In genomic region chr2:115512891-115513290, GRCm38 (mm10) we compare ENCODE assay signal across 17 mouse cellular contexts.
A peak's percentile ranks its signal among the peaks of the same experiment; 100 is the strongest.
DNase-seq lines count a peak whose midpoint lies in the region; ATAC-seq and TF ChIP-seq lines count a peak whose summit lies in the region.
"Had no signal": no experiment of that assay in that cellular context is flagged by ENCODE, and none has a peak within 500 bp of the region (broad histone marks: within the 10 kb centered on the region; RNA-seq: fewer than 3 reads in every experiment).

No protein-coding gene starts in this region.

- WGBS in kidney, embryonic 14.5 days, result 19% methylated on average over 8 of the region's 8 CpGs
- WGBS in forebrain, postnatal 0 days, result 57% methylated on average over 8 of the region's 8 CpGs
- 26% methylated on average over 8 of the region's 8 CpGs for WGBS in limb, embryonic 15.5 days

- no peaks in the 10 kb centered on the region for H3K9me3 ChIP-seq in kidney, embryonic 14.5 days (ENCODE audit: control insufficient read depth, low read length)
- H3K9me3 ChIP-seq in forebrain, postnatal 0 days (ENCODE audit: low read length), result no peaks in the 10 kb centered on the region
- no peaks in the 10 kb centered on the region for H3K9me3 ChIP-seq in limb, embryonic 15.5 days
- H3K9me3 ChIP-seq: embryonic facial prominence, embryonic 15.5 days; hindbrain, embryonic 13.5 days; liver, embryonic 12.5 days; midbrain, embryonic 15.5 days had no signal

- H3K27me3 ChIP-seq in kidney, embryonic 14.5 days (ENCODE audit: control insufficient read depth, insufficient read depth, low read length), result no peaks in the 10 kb centered on the region
- H3K27me3 ChIP-seq in forebrain, postnatal 0 days (ENCODE audit: insufficient read depth, low read length), result no peaks in the 10 kb centered on the region
- 0 out of 2 replicates have a peak, but pooled peaks cover 7% of the 10 kb centered on the region for H3K27me3 ChIP-seq in limb, embryonic 15.5 days
- H3K27me3 ChIP-seq: embryonic facial prominence, embryonic 15.5 days; hindbrain, embryonic 13.5 days; liver, embryonic 12.5 days; midbrain, embryonic 15.5 days had no signal

- TF ChIP-seq CTCF in forebrain, postnatal 0 days (IDR thresholded peaks at IDR 0.05; ENCODE audit: low read depth), result no peak

- peak; percentile 33; the same call in 1 of the 2 replicates for ATAC-seq in kidney, embryonic 14.5 days (ENCODE audit: low FRiP score, low TSS enrichment)
- no peak for ATAC-seq in forebrain, postnatal 0 days
- ATAC-seq in limb, embryonic 15.5 days (ENCODE audit: insufficient number of reproducible peaks, low FRiP score, low TSS enrichment, low read depth), result no peak
- ATAC-seq: liver, embryonic 12.5 days; midbrain, embryonic 15.5 days had no signal

- peak overlapping the region; percentile 89 for H3K27ac ChIP-seq in kidney, embryonic 14.5 days (ENCODE audit: low read depth, low read length)
- H3K27ac ChIP-seq in forebrain, postnatal 0 days (ENCODE audit: low read depth, low read length), result no peak overlapping the region
- no peak overlapping the region for H3K27ac ChIP-seq in limb, embryonic 15.5 days
- H3K27ac ChIP-seq: embryonic facial prominence, embryonic 15.5 days; liver, embryonic 12.5 days; macrophage; midbrain, embryonic 15.5 days had no signal

- peak overlapping the region; percentile 1; the same call in 1 of the 2 replicates for H3K4me2 ChIP-seq in kidney, embryonic 14.5 days (replicated peaks; ENCODE audit: low read depth, low read length)
- peak overlapping the region; percentile 8; the same call in 1 of the 2 replicates for H3K4me2 ChIP-seq in forebrain, postnatal 0 days (ENCODE audit: low read depth)
- 0 out of 2 replicates have a peak overlapping the region, but pooled peaks have one; percentile 13 for H3K4me2 ChIP-seq in limb, embryonic 15.5 days
- H3K4me2 ChIP-seq: embryonic facial prominence, embryonic 15.5 days; hindbrain, embryonic 13.5 days; liver, embryonic 12.5 days; midbrain, embryonic 15.5 days had no signal

- peaks cover 24% of the 10 kb centered on the region for H3K4me1 ChIP-seq in kidney, embryonic 14.5 days (ENCODE audit: control insufficient read depth, insufficient read depth, low read length)
- H3K4me1 ChIP-seq in forebrain, postnatal 0 days (ENCODE audit: insufficient read depth), result 0 out of 2 replicates have a peak, but pooled peaks cover 5% of the 10 kb centered on the region
- H3K4me1 ChIP-seq in limb, embryonic 15.5 days, result peaks cover 6% of the 10 kb centered on the region; the same call in 1 of the 2 replicates

- no peak overlapping the region for H3K9ac ChIP-seq in kidney, embryonic 14.5 days (ENCODE audit: low read depth, low read length)
- no peak overlapping the region for H3K9ac ChIP-seq in forebrain, postnatal 0 days
- H3K9ac ChIP-seq in limb, embryonic 15.5 days, result no peak overlapping the region
- H3K9ac ChIP-seq: embryonic facial prominence, embryonic 15.5 days; hindbrain, embryonic 13.5 days; liver, embryonic 12.5 days; midbrain, embryonic 15.5 days had no signal

- H3K4me3 ChIP-seq in kidney, embryonic 14.5 days (ENCODE audit: low read length), result no peak overlapping the region
- H3K4me3 ChIP-seq in forebrain, postnatal 0 days (ENCODE audit: low read depth, low read length), result no peak overlapping the region
- H3K4me3 ChIP-seq in limb, embryonic 15.5 days, result no peak overlapping the region
- H3K4me3 ChIP-seq: embryonic facial prominence, embryonic 15.5 days; hindbrain, embryonic 13.5 days; liver, embryonic 12.5 days; midbrain, embryonic 15.5 days had no signal

- no peaks in the 10 kb centered on the region for H3K36me3 ChIP-seq in kidney, embryonic 14.5 days (ENCODE audit: control insufficient read depth, insufficient read depth, low read length)
- no peaks in the 10 kb centered on the region for H3K36me3 ChIP-seq in forebrain, postnatal 0 days (ENCODE audit: insufficient read depth)
- H3K36me3 ChIP-seq in limb, embryonic 15.5 days, result no peaks in the 10 kb centered on the region
- H3K36me3 ChIP-seq: embryonic facial prominence, embryonic 15.5 days; hindbrain, embryonic 13.5 days; liver, embryonic 12.5 days; midbrain, embryonic 15.5 days had no signal

- DNase-seq in embryo, embryonic 10.5 days (ENCODE audit: low spot score), result peak; percentile 29
- no peak for DNase-seq in embryo, embryonic 10 days (ENCODE audit: low spot score)
- no peak for DNase-seq in kidney, postnatal 36 days
- no peak for DNase-seq in forebrain, postnatal 0 days
- no peak for DNase-seq in cerebellum, adult 18-20 months
- no peak for DNase-seq in gastrocnemius, adult 18-20 months (ENCODE audit: low spot score)
- DNase-seq: cerebellum, adult 2 months; gastrocnemius, postnatal 36 days; layer of hippocampus, adult 9-11 months; thymus, adult 2 months had no signal
